Mouse (Mus musculus): Measurements from ENCODE around the gene Snrnp25. TPM values are rescaled to one million over a fixed set of nuclear protein-coding genes. Genes with fewer than 3 reads are reported as not detected.
A peak's percentile ranks its signal among the peaks of the same experiment; 100 is the strongest.

The Snrnp25 gene
- polyA plus RNA-seq (2014; fragmentation: Nextera tagmentation; extraction: Ambion mirVana): 77.0 and 87.0 TPM in 2 replicates

GRCm38 (mm10) chr11:32205058-32205873 lies at the start of gene Snrnp25:
Gene Snrnp25 (plus strand): TSS chr11:32205415.
- Histone ChIP-seq H3K27ac (ENCODE audit: low read depth, low read length) (no peak within 1 kb of the TSS), H3K9me3 (ENCODE audit: control insufficient read depth, low read length) (no peaks in the 10 kb centered on the region), H3K4me3 (ENCODE audit: low read depth, low read length) (peak within 1 kb of the TSS; percentile 69), H3K9ac (ENCODE audit: low read length) (peak within 1 kb of the TSS; percentile 82), H3K36me3 (ENCODE audit: control insufficient read depth, insufficient read depth, low read length) (peaks cover 6% of the 10 kb centered on the region; the same call in 1 of the 2 replicates), H3K4me2 (peak within 1 kb of the TSS; percentile 79), H3K27me3 (ENCODE audit: control insufficient read depth, insufficient read depth, low read length) (no peaks in the 10 kb centered on the region), H3K4me1 (ENCODE audit: control insufficient read depth, insufficient read depth, low read length) (peaks cover 6% of the 10 kb centered on the region)
- WGBS: under 1% methylated on average over 52 of the region's 52 CpGs
- DNase-seq (ENCODE audit: low spot score, missing footprints) (peak; percentile 99), ATAC-seq (ENCODE audit: low FRiP score) (peak; percentile 100)

DNA sequence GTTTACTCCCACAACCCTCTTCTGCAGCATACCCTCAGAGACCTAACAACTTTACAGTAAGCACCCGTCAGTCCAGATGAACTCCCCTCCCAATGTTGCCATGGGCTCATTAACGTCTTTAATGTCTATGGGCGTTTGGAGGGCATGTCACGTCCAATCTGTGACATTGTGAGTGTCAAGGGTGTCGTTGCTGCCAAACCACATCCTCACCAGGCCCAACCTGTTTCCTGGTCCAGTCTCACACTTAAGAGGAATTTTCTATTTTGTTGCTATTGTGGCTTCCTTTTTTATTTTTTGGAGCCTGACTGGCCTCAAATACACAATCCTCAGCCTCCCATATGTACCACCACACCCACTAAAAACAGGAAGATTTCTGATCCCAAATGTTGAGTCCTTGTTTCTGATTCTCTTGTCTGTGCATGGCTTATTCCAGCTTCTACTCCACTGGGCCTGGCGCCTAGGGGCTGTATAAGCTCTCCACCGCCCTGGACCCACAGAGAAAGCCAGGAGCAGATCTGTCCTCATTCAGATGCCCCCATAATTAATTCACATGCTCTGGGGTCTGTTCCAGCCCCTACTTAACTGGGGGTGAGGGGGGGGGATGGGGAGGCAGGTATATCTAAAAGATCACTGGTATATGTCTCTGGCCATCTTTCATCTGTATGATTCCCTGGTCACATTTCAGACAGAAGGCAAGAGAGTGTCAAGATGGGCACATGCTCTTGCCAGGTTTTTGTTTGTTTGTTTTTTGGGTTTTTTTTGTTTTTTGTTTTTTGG lies 48.2 kb upstream of the Snrnp25 start:
- Histone ChIP-seq H3K27ac (ENCODE audit: low read depth, low read length) (peak overlapping the region; percentile 2; the same call in 1 of the 2 replicates), H3K36me3 (ENCODE audit: control insufficient read depth, insufficient read depth, low read length) (no peaks in the 10 kb centered on the region), H3K4me1 (ENCODE audit: control insufficient read depth, insufficient read depth, low read length) (peaks cover 11% of the 10 kb centered on the region), H3K27me3 (ENCODE audit: control insufficient read depth, insufficient read depth, low read length) (no peaks in the 10 kb centered on the region; the same call in 1 of the 2 replicates), H3K9ac (ENCODE audit: low read length) (no peak overlapping the region), H3K4me3 (ENCODE audit: low read depth, low read length) (no peak overlapping the region), H3K9me3 (ENCODE audit: control insufficient read depth, low read length) (no peaks in the 10 kb centered on the region), H3K4me2 (no peak overlapping the region)
- ATAC-seq (ENCODE audit: low FRiP score) (no peak), DNase-seq (ENCODE audit: low spot score, missing footprints) (peak; percentile 75)
- WGBS: 86% methylated on average over 7 of the region's 7 CpGs

- H3K4me2 ChIP-seq: no peak overlapping the region
- peak overlapping the region; percentile 2 for H3K27ac ChIP-seq (ENCODE audit: low read depth, low read length)
- H3K4me1 ChIP-seq (ENCODE audit: control insufficient read depth, insufficient read depth, low read length): peaks cover 11% of the 10 kb centered on the region
- WGBS: 57% methylated on average over 18 of the region's 18 CpGs
- ATAC-seq (ENCODE audit: low FRiP score): peak; percentile 59
- no peaks in the 10 kb centered on the region; the same call in 1 of the 2 replicates for H3K27me3 ChIP-seq (ENCODE audit: control insufficient read depth, insufficient read depth, low read length)
- DNase-seq (ENCODE audit: low spot score, missing footprints): peak; percentile 91
- no peak overlapping the region for H3K4me3 ChIP-seq (ENCODE audit: low read depth, low read length)
- H3K36me3 ChIP-seq (ENCODE audit: control insufficient read depth, insufficient read depth, low read length): no peaks in the 10 kb centered on the region
- no peaks in the 10 kb centered on the region for H3K9me3 ChIP-seq (ENCODE audit: control insufficient read depth, low read length)
- H3K9ac ChIP-seq (ENCODE audit: low read length): peak overlapping the region; percentile 14; the same call in 1 of the 2 replicates
Measured at GRCm38 (mm10) chr11:32157791-32158594, 47.2 kb upstream of the Snrnp25 start.

- H3K9ac ChIP-seq (ENCODE audit: low read length): no peak overlapping the region
- 84% methylated on average over 3 of the region's 3 CpGs for WGBS
- ATAC-seq (ENCODE audit: low FRiP score): no peak
- DNase-seq (ENCODE audit: low spot score, missing footprints): peak; percentile 54
- no peak overlapping the region for H3K4me2 ChIP-seq
- no peak overlapping the region for H3K4me3 ChIP-seq (ENCODE audit: low read depth, low read length)
- no peaks in the 10 kb centered on the region for H3K36me3 ChIP-seq (ENCODE audit: control insufficient read depth, insufficient read depth, low read length)
- H3K9me3 ChIP-seq (ENCODE audit: control insufficient read depth, low read length): no peaks in the 10 kb centered on the region
- H3K4me1 ChIP-seq (ENCODE audit: control insufficient read depth, insufficient read depth, low read length): peaks cover 11% of the 10 kb centered on the region
- H3K27me3 ChIP-seq (ENCODE audit: control insufficient read depth, insufficient read depth, low read length): no peaks in the 10 kb centered on the region; the same call in 1 of the 2 replicates
- no peak overlapping the region for H3K27ac ChIP-seq (ENCODE audit: low read depth, low read length)
Measured at GRCm38 (mm10) chr11:32159176-32159575, 46.0 kb upstream of the Snrnp25 start.

DNA sequence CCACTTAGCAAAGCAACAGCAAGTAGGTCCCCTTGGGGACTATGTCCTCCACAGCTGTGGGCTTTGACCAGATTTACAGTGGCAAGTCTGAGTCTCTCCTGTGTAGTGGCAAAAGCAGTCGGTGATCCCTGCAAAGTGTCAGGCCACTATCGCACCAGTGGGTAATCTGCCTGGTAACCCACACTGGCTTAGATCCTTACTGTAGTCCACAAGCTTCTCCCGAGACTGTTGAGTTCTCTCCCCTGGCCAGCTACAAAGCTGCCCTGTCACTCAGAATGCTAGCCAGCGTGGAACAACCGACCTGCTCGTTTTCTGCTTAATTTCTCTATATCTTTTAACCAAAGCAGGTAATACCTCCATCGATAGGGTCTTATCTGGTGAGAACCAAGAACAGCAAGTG lies 44.9 kb upstream of the Snrnp25 start:
- Histone ChIP-seq H3K4me2 (no peak overlapping the region), H3K9ac (ENCODE audit: low read length) (no peak overlapping the region)

GRCm38 (mm10) chr11:32161500-32161899 lies 43.7 kb upstream of the Snrnp25 start:
- Histone ChIP-seq H3K36me3 (ENCODE audit: control insufficient read depth, insufficient read depth, low read length) (no peaks in the 10 kb centered on the region), H3K27me3 (ENCODE audit: control insufficient read depth, insufficient read depth, low read length) (no peaks in the 10 kb centered on the region; the same call in 1 of the 2 replicates), H3K9ac (ENCODE audit: low read length) (peak overlapping the region; percentile 44), H3K9me3 (ENCODE audit: control insufficient read depth, low read length) (no peaks in the 10 kb centered on the region), H3K4me1 (ENCODE audit: control insufficient read depth, insufficient read depth, low read length) (peaks cover 11% of the 10 kb centered on the region), H3K4me3 (ENCODE audit: low read depth, low read length) (peak overlapping the region; percentile 1), H3K27ac (ENCODE audit: low read depth, low read length) (no peak overlapping the region), H3K4me2 (peak overlapping the region; percentile 38)
- peak; percentile 89 for DNase-seq (ENCODE audit: low spot score, missing footprints)
- peak; percentile 23; the same call in 1 of the 2 replicates for ATAC-seq (ENCODE audit: low FRiP score)
- WGBS: 6% methylated on average over 9 of the region's 9 CpGs

More for the DNA sequence above, 44.9 kb upstream of the Snrnp25 start:
- ATAC-seq (ENCODE audit: low FRiP score) (no peak), DNase-seq (ENCODE audit: low spot score, missing footprints) (peak; percentile 73)
- 83% methylated on average over 7 of the region's 7 CpGs for WGBS
- Histone ChIP-seq H3K36me3 (ENCODE audit: control insufficient read depth, insufficient read depth, low read length) (no peaks in the 10 kb centered on the region), H3K27me3 (ENCODE audit: control insufficient read depth, insufficient read depth, low read length) (no peaks in the 10 kb centered on the region; the same call in 1 of the 2 replicates), H3K4me1 (ENCODE audit: control insufficient read depth, insufficient read depth, low read length) (peaks cover 11% of the 10 kb centered on the region), H3K4me3 (ENCODE audit: low read depth, low read length) (no peak overlapping the region), H3K9me3 (ENCODE audit: control insufficient read depth, low read length) (no peaks in the 10 kb centered on the region), H3K27ac (ENCODE audit: low read depth, low read length) (no peak overlapping the region)

GRCm38 (mm10) chr11:32161922-32162804 lies 43.1 kb upstream of the Snrnp25 start:
- DNase-seq (ENCODE audit: low spot score, missing footprints) (peak; percentile 99), ATAC-seq (ENCODE audit: low FRiP score) (peak; percentile 93)
- peaks cover 11% of the 10 kb centered on the region for H3K4me1 ChIP-seq (ENCODE audit: control insufficient read depth, insufficient read depth, low read length)

GRCm38 (mm10) chr11:32166683-32167082 lies 38.5 kb upstream of the Snrnp25 start:
- ATAC-seq (ENCODE audit: low FRiP score) (no peak), DNase-seq (ENCODE audit: low spot score, missing footprints) (peak; percentile 65)
- Histone ChIP-seq H3K4me1 (ENCODE audit: control insufficient read depth, insufficient read depth, low read length) (peaks cover 2% of the 10 kb centered on the region; the same call in 1 of the 2 replicates), H3K4me2 (no peak overlapping the region), H3K27me3 (ENCODE audit: control insufficient read depth, insufficient read depth, low read length) (no peaks in the 10 kb centered on the region; the same call in 1 of the 2 replicates), H3K9ac (ENCODE audit: low read length) (no peak overlapping the region), H3K36me3 (ENCODE audit: control insufficient read depth, insufficient read depth, low read length) (no peaks in the 10 kb centered on the region), H3K9me3 (ENCODE audit: control insufficient read depth, low read length) (no peaks in the 10 kb centered on the region), H3K4me3 (ENCODE audit: low read depth, low read length) (no peak overlapping the region), H3K27ac (ENCODE audit: low read depth, low read length) (no peak overlapping the region)
- WGBS: 82% methylated on average over 4 of the region's 4 CpGs

More at GRCm38 (mm10) chr11:32161922-32162804, 43.1 kb upstream of the Snrnp25 start:
- peak overlapping the region; percentile 1 for H3K4me3 ChIP-seq (ENCODE audit: low read depth, low read length)
- H3K27me3 ChIP-seq (ENCODE audit: control insufficient read depth, insufficient read depth, low read length): no peaks in the 10 kb centered on the region; the same call in 1 of the 2 replicates
- peak overlapping the region; percentile 38 for H3K4me2 ChIP-seq
- H3K36me3 ChIP-seq (ENCODE audit: control insufficient read depth, insufficient read depth, low read length): no peaks in the 10 kb centered on the region
- no peaks in the 10 kb centered on the region for H3K9me3 ChIP-seq (ENCODE audit: control insufficient read depth, low read length)
- no peak overlapping the region for H3K27ac ChIP-seq (ENCODE audit: low read depth, low read length)
- 13% methylated on average over 28 of the region's 28 CpGs for whole genome bisulfite sequencing
- peak overlapping the region; percentile 44 for H3K9ac ChIP-seq (ENCODE audit: low read length)
